Mouse (Mus musculus) gastrocnemius, adult 8-10 months (tissue): ENCODE data around the gene Adipor2. TPM values are rescaled to one million over a fixed set of nuclear protein-coding genes. Genes with fewer than 3 reads are reported as not detected.
A peak's percentile ranks its signal among the peaks of the same experiment; 100 is the strongest.
"Not testable (repeated sequence)": the region's sequence is repeated elsewhere in the genome, so short reads cannot be mapped to it uniquely, and the experiment has no call there.

Experiments used
- DNase-seq, 2 experiments: peaks; one replicate each; pipeline ENCODE4 v3.0.0; 2022; ENCODE audit warnings: low spot score in 2 of 2
- total RNA-seq, 4 experiments: library from RNA; stranded (reverse); gene quantifications; 2 replicates each; pipeline ENCODE4 v1.2.4; 2022

Gene Adipor2
- total RNA-seq, 4 experiments from 2014 or later = 89.7 to 104 (median 97.1) TPM

DNA sequence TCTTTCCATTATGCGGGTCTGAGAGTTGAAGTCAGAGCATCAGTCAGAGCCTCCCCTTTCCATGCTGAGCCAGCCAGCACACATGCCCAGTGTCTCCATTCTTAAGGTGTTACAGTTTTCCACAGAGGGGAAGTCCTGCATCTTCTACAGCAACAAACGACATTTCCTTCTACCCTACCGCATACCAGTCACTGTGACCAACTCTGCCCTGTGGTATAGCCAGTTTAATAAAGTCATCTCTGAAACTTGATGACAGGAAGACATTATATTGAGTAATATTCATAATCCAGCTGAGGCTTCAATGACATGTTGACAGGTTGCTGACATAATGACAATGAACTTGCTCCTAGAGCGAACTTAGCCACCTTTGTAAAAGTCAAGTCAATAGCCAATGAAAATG, 26.8 kb downstream of the Adipor2 start:
- DNase-seq = no peak

DNA sequence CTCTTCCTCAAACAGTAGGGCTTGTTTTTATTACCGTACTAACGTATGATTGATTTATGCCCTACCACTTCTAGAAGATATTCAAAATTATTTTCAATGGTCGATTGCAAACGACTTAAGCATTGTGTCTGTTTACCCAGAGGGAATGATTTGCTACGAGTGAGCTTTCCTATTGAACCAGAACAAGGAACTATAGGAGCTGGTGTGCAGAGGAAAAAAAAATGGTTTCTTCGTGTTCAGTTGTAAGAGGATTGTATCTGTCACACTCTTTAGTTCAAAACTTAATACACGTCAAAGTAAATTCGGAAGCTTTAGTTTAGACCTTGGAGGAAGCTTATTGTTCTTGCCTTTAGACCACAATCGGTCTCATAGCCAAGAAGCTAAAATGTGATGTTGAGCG, 28.4 kb downstream of the Adipor2 start:
- DNase-seq = no peak

DNA sequence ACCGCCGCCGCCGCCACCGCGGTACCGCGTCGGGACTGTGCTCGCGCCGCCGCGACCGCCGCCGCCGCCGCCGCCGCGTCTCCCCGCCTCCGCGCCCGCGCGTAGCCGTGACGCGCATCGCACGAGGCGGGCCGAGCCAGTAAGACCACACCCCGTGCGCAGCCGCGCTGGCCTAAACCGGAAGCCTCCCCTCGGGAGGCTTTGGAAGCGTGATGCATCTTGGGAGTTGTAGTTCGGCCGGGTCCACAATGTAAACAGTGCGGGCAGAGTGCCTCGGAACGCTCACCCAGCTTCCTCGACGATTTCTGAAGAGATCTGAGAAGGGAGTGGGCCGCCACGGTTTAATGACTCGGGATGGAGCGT, 28.9 kb downstream of the Adipor2 start:
- peak; percentile 90 to 92 for DNase-seq

DNA sequence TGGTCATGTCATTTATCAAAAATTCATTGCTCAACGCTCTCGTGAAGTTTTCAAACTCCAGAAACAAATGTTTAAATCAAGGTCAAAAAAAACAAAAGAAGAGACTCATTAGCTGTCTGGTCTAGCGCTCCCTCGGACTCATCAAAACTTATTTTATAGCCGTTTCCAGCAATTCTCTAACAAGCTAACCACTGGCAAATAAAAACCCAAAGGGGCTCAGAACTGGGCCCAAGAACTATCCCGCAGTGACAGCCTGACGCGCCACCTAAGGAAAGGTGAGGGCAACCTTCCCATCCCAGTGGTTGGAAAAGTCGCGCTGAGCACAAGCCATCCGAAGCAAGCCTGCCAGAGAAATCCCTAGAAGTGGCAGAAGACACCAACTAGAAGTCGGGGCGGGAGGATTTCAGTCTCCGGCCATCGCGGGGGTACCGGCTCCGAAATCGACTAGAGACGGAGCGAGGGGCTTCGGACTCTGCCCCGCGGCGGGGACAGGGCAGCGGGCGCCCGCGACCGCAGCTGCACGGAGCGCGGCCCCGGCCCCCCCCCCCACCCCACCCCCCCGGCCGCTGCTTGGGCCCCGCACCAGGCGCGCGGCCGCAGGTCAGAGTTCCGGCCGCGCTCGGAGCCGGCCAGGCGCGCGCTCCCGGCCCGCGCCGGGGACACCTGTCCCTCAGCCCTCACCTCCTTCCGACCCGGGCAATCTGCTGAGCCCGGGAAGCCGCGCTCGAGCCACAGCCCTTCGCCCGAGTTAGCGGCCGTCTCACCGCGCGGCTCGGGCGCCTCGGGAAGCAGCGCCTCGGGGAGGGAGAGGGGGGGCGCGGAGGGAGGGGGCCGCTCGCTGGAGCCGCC, 29.5 kb downstream of the Adipor2 start:
- peak in 1 of 2 experiments; percentile 29 for DNase-seq

DNA sequence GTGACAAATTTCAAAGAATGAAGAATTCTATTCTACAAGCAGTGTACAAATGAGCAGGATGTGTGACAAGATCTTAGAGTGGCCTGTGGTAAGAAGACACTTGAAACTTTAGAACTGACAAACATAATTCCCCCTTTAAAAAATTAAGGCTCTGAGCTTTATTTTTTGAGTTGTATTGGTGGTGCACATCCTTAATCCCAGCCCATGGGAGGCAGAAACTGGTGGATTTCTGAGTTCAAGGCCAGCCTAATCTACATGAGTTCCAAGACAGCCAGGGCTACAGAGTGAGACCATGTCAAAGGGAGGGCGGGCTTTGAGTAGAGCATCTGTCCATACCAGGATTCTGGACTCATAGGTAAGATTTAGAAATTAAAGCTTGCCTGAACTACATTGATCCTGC, 30.7 kb downstream of the Adipor2 start:
- no peak for DNase-seq

DNA sequence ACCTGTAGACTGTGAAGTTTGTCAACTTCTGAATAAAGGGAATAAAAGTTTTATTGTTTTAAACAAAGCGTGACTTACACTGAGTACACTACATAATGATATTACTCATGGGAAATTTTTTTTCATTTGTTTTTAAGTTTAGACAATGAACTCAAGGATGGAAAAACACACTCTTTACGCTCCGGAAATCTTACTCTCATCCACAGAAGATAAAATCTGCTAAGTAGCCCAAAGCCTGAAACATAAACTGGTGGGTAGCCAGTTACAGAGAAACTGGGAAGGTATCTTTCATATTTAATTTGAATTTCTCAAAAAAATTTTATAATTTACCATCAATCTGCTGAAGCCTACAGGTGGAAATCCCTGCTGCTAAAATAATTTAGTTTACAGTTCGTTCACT, 31.1 kb downstream of the Adipor2 start:
- DNase-seq = no peak

DNA sequence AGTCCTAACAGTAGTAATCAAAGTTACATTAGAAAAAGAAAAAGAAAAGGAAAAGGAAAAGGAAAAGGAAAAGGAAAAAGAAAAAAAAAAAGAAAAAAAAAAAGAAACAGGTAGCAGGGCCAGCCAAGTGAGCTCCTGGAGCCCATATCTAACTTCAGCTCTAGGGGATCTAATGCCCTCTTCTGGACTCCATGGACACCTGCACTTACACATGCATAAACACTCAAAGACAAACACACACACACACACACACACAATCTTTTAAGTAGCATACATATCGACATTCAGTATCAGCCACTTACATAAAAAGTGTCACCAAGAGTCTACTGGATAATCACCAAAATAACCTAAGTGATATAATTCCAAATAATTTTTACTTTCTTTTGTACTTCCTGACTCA, 31.8 kb downstream of the Adipor2 start:
- DNase-seq = no peak

DNA sequence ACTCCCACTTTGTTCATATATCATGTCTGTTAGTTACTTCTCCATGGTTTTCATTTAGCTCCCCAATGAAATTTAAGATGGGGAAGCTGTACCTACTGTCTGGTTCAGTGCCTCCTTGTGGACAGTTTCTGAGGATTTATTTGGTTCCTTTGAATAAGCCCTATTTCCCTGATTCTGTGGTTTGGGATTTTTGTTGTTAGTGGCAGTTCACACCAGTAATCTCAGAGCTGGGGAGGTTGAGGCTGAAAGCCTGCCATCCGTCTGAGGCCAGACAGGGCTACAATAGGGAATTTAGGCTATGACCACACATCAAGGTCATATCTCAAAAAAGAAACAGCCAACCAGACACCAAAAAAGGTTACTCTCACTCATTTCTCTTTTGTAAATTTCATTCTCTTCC, 38.9 kb downstream of the Adipor2 start:
- no peak for DNase-seq

DNA sequence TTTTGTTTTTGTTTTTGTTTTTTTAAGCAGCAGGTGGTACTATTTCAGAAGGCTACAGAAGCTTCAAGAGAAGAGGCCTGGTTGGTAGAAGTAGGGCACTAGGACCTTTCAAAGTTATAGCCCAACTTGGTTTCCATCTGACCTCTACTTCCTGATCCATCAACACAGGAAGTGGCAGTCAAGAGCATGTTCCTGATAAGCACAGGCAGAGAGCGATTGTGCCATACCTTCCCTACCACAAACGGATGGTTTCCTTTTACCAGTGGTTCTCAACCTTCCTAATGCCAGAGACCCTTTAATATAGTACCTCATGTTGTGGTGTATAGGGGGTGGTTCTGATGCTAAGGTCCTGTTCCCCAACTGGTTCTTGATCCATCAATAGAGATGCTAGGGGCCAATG, 39.9 kb downstream of the Adipor2 start:
- DNase-seq = no peak

DNA sequence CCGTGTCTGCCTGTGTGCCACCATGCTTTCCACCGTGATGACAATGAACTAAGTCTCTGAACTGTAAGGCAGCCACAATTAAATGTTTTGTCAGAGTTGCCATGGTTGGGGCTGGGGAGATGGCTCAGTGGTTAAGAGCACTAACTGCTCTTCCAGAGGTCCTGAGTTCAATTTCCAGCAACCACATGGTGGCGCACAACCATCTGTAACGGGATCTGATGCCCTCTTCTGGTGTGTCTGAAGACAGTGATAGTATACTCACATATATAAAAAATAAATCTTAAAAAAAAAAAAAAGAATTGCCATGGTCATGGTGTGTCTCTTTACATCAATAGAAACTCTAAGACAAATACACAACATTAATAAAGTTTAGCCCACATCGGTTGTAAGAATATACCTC, 42.5 kb downstream of the Adipor2 start:
- no peak for DNase-seq

DNA sequence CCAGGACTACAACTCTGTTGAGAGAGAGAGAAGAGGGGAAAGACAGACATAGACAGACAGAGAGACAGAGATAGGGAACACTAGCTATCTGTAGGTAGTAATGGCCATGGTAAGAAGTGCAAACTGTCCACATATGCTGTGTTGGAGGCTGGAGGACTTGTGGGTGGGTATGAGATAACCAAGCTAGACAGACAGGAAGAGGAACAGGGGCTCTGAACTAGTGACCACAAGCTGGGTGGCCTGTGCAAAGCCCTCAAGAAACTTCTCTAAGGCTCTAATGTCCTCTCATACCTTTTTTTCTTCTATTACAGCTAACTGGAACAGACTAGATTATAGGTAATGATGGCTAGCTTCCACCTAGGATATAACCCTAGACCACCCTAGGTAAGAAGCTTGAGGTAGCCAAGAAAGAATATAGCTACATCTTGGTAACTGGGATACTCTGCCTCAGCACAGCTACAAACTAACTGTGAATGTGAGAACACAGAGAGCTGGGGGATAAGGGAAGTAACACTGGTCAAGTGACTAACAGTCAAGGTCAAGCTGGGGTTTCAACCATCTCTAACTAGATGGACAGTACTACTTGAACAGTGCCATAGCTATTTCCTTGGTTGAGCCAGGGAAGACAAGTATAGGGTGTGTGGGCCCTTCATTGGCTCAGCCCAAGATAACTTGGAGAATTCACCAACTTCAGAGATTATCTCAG, 44.4 kb downstream of the Adipor2 start:
- no peak for DNase-seq

DNA sequence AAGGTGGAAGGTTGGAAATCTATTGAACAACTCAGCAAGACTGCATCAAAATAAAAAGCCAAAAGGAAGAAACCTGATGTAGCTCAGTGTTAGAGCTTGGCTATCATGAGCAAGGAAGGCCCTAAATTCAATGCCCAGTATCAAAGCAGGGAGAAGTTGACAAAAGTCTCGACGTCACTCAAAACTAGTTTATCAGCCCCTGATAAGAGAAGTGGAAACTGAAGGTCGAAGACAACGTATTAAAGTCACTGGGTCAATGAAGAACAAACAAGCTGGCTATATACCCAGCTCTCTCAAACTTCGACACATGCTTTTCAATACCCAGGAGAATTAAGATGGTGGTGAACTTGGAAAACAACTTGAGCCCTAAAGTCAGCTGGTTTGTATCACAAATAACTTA, 45.3 kb downstream of the Adipor2 start:
- DNase-seq = no peak

DNA sequence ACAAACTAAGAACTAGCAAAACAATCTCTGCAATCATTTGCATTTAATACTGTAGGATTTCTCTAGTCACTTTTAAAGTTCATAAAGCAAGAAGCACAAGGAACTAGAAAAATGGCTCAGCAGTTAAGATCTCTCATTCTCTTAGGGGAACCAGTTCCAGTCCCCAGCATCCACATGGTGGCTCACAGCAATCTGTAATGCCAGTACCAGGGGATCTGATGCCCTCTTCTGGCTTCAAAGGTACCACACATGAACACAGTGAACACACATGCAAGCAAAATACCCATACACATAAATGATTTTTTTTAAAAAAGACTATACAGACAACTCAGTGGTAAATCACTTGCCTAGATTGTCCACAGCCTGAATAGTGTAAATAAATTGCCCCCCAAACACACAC, 45.9 kb downstream of the Adipor2 start:
- no peak for DNase-seq

DNA sequence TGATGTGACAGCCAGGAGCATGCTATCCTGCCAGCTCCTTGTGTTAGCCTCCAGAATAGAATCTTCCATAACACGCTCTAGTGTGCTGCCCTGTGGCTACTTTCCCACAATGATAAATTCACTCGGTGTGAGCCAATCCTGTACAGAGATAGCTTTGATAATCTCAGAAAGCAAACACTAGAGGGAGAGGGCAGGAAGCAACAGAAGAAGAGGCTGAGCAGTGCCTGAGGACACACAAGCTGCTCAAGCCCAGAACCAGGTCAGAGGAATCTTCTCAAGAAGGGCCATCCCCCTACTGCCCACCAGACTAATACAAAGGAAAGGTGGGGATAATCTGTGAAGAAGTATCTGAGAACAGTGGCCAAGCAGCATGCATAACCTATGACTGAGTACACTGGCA, 50.1 kb downstream of the Adipor2 start:
- no peak for DNase-seq

DNA sequence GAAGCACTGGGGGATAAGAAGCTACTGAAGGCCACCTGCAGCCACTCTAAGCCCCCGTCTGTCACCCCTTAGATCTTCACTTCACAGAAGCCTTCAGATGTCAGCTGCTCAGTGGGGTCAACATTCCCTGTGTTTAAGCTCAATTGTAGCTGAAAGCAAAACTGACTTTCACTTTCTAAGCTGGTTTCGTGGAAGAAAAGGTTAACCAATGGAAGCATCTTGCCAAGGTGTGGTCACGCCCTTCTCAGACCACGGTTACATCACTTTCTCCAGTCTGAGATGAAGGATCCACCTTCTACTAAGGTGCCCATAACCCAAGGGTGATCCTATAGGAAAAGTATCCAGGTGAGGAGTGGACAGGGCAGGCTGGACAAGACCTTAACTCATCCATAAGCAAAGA, 50.7 kb downstream of the Adipor2 start:
- not testable (repeated sequence) for DNase-seq

DNA sequence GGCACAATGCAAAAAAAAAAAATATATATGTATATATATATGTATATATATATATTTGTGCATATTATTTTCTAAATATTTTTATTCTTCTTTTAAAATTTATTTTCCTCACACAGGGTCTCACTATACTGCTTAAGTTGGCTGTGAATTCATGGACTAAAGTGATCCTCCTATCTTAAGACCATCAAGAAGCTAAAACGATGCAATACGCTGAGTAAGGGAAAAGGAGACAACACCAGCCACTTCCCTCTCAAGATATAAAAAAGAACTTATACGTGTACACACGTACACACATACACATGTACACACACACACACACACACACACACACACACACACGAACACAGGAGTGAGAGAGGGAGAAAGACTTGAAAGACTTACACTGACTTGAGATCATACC, 53.9 kb downstream of the Adipor2 start:
- DNase-seq = no peak

DNA sequence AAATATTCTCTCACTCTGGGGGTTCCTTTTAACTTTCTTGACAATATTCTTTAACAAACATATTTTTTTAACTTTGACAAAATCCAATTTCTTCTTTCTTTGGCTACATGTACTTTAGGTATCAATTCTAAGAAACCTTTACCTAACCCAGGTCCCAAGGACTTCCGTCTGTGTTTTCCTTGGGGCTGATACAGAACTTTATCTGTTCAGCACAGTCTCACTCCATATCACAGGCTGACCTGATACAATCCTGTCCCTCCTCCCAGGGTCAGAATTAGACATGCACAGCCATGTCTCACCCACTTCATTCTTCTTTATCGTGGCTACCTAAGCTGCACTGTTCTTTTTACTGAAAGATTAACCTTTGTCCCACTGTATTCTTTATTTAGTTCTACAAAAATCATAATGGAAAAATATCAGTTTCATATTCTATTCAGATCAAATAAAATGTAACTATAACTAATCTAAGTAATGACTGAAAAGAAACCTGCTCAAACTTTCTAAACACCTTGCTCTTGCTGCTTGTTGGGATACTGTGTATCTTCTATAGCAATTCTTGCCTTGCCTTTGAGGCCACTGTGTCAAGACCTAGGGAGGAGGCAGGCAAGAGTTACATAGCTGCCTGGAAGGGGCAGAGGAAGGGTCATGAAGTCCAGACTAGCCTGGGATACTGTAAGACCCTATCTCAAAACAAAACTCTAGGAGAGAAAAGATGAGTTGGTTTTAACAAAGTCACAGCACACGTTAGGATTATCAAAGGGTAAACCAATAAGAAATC, 56.4 kb downstream of the Adipor2 start:
- DNase-seq = no peak

DNA sequence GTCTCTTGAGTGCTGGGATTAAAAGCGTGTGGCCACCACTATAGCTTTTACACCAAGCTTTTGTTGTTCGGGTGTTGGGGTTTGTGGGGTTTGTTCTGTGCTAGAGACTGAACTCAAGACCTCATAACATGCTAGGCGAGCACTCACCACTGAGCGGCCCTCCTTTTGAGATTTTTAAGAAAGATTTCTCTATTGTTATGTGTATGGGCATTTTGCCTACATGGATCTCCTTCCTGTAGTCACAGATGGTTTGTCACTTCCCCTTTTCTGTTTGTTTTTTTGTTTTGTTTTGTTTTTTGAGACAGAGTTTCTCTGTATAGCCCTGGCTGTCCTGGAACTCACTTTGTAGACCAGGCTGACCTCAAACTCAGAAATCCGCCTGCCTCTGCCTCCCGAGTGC, 57.3 kb downstream of the Adipor2 start:
- not testable (repeated sequence) for DNase-seq

DNA sequence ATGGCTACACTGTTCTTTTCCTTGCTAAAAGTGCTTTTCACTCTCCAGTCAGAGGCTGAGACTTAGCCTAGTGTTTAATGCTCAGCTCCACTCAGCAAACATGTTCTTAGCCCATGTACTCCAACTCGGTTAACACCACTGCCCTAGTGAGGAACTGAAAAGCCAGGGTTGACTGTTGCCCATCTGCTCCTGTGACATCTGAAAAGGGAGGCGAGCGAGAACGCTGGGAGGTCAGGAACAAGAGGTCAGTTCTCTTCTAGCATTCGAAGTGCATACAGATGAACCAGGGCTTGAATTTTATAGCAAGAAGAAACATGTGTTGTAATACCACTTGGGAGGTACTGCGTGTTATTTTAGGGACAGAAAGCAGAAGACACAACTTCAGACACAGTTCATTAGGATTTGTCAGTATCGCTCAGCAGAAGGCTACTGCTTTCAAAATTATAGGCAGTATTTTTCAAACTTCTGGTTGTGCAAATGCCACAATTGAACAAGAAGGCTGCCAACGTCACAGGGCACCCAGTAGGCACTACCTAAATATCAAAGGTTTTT, 59.4 kb downstream of the Adipor2 start:
- no peak for DNase-seq

DNA sequence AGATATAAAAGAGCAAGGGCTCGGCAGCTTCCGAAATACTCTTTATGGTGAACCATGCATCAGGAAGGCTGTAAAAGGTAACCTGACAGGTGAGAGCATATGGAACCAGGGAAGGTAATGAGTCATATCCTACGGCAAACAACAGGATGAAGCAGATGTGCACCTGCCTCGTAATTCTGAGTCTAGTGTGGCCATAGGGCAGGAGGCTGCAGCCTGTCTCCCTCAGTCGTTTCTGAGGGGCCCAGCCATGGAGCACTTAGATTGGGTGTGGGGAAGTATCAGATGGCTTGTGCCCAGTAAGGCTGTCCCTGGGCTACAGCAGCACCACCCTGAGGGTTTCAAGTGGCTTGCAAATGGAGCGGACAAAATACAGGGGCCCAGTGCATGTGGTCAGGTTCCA, 65.0 kb downstream of the Adipor2 start:
- DNase-seq = no peak

DNA sequence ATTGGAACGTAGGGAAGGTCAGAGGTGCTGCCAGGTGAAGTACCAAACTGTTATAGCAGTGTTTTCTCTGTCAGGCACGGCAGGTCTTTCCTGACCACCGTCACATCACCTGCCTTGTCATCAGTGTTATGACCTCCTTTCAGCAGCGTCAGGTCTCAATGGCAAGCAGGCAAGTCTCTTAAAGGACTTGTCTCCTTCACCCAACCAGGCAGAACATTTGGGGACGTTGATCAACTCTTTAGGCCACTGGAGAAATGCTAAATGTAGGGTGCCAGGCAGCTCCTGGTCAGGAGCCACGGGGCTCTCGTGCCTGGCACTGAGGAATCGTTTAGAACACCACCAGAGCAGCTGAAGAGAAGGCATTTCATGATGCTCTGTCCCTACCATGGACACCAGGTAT, 65.8 kb downstream of the Adipor2 start:
- DNase-seq = no peak

DNA sequence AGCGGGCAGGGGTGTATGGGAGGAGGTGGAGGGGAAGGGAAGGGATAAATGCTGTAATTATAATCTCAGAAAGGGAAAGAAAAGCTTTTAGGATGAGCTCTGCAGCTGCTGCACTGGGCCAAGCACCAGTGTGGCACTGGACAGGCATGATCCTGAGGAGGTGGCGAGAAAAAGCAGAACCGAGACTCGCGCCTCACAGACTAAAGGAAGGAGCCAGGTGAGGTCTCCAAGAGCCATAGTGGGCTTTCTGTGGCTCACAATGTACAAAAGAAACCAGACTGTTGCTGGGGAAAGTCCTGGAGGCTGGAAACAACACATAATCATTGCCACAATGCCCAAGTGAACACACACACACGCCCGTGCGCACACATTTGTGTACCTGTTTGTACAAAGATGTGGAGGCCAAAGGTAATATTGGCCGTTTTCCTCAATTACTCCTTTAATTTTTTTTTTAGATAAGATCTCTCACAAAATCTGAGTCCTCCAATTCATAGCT, 66.8 kb downstream of the Adipor2 start:
- no peak for DNase-seq
